Mouse (Mus musculus): ENCODE measurements around the gene Ccnb1ip1.

DNA sequence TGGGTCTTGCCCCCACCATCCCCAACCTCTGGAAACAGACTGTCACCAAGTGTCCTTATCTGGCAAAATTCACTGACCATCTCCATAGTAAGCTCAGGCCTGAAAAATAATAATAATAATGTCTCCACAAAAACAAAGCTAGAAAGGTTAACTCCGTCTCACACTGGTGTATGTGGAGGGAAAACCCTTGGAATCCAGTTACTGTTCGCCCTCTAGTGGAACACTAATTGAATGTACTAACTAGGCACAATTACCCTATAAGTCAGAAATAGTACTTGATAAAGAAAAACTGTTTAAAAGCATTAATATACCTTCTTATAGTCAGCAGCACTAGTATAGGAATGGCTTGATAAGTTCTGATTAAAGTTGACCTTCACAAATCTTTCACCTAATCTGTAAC lies 19.4 kb downstream of the Ccnb1ip1 start:
- TF ChIP-seq CTCF (conservative IDR thresholded peaks at IDR 0.05; ENCODE audit: low read length) (peak; percentile 43), POU5F1 (IDR thresholded peaks at IDR 0.05; ENCODE audit: borderline replicate concordance, low read length) (no peak), NANOG (IDR thresholded peaks at IDR 0.05; ENCODE audit: borderline replicate concordance, low read length) (no peak)
